Mouse (Mus musculus) ovary, postnatal 14 days (tissue): ENCODE measurements around the gene Prox1.

Experiments used
- DNase-seq: peaks from one replicate; pipeline ENCODE4 v3.0.0; 2022; ENCODE audit warnings: low spot score

Prox1 gene

GRCm38 (mm10) chr1:190142584-190142983 is 27.9 kb downstream of the Prox1 start:
- no peak for DNase-seq

DNA sequence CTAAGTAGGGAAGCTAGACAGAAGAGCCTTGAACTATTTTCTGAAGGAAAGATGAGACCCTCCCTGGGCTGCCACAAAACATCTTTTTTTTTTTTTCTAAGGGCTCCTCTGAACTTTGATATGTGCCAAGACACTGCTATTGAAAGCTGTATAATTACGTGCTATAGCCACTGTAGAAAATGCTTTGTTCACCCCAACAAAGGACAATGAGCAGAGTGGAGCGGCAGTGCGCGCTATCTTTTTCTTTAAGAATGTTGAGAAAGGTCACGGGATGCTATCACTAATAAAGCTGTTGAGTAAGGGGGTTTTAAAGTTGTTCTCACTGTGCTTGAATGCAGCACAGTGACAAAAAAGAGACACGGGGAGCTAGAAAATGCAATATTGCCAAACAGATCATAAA is 30.0 kb downstream of the Prox1 start:
- no peak for DNase-seq

- DNase-seq = no peak
Measured at GRCm38 (mm10) chr1:190139711-190140405, 30.7 kb downstream of the Prox1 start.

- no peak for DNase-seq
Measured at GRCm38 (mm10) chr1:190137943-190138342, 32.6 kb downstream of the Prox1 start.

- no peak for DNase-seq
Measured at GRCm38 (mm10) chr1:190132897-190133296, 37.6 kb downstream of the Prox1 start.

DNA sequence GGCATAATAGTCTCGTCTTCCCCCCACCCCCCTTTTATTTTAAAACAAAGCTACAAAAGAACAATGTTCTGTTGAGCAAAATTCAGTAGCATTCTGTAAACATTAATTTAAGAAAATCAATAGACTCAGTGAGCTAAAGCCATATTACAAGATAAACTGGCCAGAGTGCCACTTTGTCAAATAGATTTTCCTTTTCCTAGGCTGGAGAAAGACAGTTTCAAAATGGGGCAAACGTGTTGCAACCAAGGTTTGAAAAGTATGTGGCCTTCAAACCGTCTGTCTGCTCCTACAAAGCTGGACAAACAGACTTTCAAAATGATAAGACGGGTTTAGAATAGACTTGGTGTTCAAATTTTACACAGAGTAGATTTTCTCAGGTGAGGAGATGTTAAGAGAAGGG is 39.6 kb downstream of the Prox1 start:
- DNase-seq = no peak

DNA sequence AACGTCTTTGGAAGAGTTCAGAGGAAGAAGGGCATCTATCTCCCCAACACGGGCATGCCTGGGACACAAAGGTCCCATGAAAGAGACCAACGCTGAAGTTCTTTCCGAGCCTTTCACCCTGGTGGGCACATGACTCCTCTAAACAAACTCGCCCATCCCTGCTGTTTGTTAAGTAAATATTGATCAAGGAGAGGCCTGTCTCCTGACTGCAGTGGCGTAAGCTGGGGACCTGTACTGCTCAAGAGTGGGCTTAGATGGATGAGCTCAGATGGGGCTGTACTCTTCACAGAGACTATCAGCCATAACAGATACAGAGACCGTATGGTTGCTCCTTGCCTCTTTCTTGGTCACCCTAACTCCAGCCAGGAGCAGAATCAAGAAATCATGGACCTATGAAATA is 41.0 kb downstream of the Prox1 start:
- no peak for DNase-seq

DNA sequence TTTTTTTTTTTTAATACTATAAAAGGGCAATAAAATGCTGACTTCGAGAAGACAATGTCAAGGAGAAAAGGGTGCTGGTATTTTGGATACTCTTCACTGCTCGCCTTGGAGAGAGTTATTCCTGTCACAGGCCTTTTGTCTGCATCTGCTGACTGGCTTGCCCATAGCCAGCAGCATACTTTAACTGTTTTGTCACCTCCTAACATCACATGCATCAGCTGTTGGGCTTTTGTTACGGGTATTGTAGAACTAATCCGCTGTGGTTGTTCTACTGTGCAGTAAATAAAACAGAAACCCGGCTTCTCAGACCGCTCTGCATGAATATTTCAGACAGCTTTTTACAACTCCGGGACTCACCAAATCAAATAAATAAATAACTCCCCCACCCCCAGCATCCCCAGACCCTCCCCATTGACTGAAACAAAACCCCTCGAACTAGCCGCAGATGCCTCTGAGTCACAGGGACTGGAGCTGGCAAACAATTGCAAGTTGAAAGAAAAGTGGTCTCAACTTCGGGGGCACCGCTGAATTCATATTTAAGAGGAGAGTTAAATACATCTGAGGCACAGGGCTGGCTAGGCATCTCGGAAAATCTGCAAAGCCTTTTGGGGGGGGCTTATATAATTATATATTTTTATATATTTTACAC is 41.7 kb downstream of the Prox1 start:
- no peak for DNase-seq

- no peak for DNase-seq
Measured at GRCm38 (mm10) chr1:190127878-190128277, 42.6 kb downstream of the Prox1 start.

DNA sequence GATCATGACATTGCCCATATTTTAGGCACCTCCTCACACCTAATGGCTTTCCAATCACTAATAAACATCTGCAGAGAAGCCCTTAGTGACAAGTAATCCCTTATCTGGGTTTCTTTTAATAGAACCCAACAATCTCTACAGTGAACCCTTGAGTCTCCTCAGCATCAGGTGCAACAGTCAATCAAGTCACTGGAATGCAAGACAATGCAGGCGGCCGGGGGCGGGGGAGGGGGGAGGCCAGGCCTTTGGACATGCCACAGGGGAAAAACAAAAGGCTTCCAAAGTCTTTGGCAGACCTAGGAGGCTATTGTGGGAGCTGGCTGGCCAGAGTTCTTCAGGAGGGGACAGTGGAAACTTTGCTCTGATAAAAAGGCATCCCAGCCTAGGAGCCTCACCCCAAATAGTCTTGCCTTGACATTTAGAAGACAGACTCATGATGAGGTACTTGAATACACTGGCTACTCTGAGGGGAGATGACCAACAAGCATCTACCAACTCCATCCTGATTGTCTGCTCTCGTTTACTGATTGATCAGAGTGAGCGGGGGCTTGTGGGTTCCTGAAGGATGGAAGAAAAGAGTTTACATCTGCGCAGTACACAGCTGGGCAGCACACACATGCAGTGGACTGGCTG is 43.2 kb downstream of the Prox1 start:
- DNase-seq = no peak

DNA sequence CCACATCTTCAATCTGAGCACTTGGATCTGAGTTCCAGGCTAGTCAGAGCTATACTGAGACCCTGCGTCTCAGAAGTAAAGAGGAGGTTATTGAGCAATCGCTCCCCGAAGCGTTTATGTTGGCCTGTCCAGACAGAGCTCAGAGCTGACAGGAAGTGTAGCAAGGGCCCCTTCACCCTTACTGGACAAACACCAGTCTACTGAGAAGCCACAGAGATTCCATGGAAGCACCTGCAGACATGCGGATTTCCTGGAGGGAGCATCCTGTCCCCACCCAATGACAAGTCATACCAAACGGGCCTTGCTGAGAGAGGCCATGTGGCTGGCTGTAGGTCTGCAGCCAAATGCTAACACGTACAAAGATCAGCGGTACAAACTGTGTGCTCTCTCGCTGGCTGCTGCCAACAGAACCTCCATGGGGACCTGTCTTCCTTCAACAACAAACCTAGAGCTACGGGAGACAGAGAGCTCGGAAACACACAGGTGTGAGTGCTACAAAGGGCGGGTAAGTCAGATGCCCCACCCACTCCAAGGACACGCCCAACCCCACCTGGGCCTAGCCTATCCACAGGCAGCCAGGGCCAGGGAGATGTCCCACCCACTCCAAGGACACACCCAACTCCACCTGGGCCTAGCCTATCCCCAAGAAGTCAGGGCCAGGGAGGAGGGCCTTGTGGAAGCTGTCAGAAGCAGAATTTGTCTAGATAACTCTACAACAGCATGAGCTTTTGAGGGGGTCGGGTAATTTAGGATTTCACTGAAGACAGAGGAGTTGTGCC is 45.4 kb downstream of the Prox1 start:
- DNase-seq = no peak

DNA sequence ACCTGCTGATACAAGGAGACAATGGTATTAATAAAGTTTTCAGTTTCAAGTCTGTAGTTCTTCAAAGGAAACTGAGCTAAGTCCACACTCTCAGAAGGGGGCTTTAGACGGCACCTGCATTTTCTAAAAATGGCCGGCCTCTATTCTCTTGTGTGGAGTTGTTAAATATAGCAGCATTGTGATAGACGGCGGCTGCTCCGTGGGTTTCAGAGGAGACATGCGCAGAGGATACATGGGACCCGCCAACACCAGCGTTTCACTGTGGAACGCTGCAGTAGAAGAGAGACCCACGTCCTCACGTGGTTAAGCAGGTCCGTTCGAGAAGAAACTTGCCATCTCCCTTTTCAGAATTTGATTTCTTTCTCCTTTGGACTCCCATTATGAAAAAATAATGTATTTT is 47.1 kb downstream of the Prox1 start:
- DNase-seq = no peak

DNA sequence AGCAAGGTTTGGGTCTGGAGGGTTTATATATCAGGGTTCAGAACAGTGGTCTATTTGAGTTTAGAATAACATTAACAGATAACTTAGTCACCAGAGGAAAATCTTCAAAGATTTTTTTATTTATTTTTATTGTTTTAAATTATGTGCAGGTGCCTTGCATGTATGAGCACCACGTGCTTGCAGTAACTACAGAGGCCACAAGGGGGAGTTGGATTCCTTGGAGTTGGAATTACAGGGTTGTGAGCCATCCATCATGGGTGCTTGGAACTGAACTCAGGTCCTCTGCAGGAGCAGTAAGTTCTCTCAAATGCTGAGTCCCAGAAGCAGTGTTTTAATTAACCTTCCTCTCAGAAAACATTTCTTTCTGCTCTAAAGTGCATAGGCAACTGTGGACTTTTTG is 54.5 kb downstream of the Prox1 start:
- no peak for DNase-seq

DNA sequence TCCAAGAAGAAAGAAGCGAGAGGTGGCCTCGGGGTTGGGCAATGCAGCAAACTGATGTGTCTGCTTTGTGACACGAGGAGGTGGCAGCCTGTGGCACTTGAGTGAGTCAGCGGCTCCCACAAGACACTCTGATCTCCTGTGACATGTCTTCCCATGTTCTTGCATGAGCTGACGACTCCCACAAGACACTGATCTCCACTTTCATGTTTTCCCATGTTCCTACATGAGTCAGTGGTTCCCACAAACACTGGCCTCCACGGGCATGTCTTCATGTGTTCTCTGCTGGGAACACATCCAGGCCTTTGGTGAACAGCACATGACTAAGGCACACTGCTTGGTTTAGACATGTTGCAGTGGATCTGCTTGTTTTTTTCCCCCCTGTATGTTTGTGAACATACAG is 58.8 kb downstream of the Prox1 start:
- DNase-seq = no peak

GRCm38 (mm10) chr1:190107587-190107986 is 62.9 kb downstream of the Prox1 start:
- no peak for DNase-seq

- DNase-seq = no peak
Measured at GRCm38 (mm10) chr1:190106674-190107420, 63.7 kb downstream of the Prox1 start.

DNA sequence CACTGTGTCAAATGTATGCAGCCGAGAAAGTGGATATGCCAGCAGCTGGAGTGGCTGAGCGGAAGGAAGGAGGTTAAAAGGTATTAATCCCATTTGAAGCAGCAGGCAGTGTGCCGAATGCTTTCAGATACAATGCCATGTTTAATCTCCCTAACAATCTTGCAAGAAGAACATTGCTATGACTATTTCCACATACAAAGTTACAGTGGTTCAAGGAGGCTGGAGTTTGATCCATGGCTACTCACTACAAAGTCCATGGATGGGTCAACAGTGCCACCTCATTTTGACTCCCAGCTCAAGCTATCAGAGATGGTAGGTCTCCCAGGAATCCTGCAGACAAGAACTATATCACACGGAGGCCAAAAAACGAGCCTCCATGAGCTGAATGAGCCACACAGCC is 64.5 kb downstream of the Prox1 start:
- DNase-seq = no peak

GRCm38 (mm10) chr1:190093326-190093725 is 77.2 kb downstream of the Prox1 start:
- no peak for DNase-seq

DNA sequence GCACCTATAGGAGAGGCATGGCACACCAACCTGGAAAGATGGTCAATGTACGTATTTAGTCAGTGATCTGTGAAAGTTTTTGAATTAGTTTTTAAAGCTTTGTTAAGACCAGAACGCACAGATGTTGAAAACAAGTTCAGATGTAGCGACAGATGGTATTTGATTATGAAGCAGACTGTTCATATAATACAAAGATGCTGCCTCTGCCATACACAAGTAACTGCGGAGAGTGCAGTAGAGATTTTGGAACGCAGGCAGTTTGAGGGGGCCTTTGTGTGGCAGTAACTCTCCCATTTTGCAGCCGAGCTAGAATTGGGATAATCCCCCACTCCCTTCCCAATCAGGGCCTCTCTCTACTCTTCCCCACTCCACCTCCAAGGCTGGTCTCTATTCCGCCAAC is 78.4 kb downstream of the Prox1 start:
- no peak for DNase-seq

DNA sequence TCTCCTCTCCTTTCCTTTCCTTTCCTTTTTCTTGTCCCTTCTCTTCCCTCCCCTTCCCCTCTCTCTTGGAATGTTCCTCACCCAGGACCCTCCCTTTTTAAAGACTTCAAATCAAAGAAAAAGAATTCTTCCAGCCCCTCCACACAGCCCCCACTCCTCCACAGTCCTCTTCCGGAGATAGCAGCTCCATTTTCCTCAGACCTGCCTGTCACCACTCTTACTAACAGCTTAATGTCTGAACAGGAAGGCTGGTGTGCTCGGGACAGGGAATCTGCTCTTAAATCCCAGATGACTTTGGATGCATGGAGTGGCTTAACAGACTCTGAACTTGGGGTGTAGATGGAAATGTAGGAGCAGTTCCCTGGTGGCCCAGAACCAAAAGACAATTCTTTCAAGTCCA is 81.6 kb downstream of the Prox1 start:
- no peak for DNase-seq

DNA sequence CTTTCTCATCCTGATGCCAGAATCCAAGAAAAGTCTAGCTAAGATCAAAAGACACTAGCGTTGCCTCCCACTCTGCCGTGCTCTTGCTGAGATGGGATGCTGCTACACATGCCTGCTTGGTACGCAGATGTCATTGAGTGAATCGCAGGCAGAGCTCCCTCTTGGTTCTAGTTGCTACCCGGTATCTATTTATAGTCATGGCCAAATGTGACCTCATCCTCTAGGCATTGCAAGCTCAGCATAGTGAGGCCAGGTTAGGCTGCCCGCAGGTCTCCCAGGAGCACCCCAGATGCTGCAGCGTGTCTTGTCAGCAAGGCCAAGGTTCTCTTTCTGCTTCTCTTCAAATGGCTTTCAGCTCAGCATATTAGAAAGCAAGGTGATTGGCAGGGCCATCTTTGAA is 84.8 kb downstream of the Prox1 start:
- DNase-seq = no peak

DNA sequence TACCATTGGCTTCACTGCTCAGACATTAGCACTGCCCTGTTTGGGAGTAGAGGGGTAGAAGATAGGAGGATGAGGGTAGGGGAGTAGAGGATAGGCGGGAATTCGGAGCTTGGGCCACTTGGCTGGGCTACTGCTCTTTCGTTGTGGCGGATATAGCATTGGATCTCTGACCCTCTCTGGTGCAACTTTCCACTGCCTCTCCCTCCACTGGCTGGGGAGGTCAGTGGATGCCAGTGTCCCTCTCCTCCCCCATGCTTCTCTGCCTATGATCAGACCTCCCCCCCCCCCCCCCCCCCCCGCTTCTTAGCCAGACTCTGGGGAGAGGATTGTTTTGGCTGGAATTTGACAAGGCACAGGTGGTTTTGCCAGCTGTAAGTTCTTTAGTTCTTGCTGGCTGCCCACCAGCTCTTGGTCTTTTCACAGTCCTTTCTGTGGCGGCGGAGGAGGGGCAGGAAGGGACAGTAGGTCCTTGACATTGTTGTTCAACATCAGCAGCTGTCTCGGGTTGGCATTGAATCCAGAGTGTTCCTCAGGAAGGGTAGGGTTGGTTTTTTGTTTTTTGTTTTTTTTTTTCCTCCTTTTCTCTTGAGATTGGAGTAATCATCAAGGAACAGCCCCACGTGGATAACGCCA is 90.8 kb downstream of the Prox1 start:
- peak; percentile 7 for DNase-seq
